Mouse (Mus musculus): Measurements from ENCODE around the gene Tmem198b. TPM values are rescaled to one million over a fixed set of nuclear protein-coding genes. Genes with fewer than 3 reads are reported as not detected.

The Tmem198b gene
- polyA plus RNA-seq, 2 experiments, result 1.5 to 2.1 TPM

GRCm38 (mm10) chr10:128801981-128802495 is 2.1 kb downstream of the Tmem198b start:
- no peak for DNase-seq (ENCODE audit: low read depth in 3 of 3, low spot score in 3 of 3)
- Histone ChIP-seq H3K27me3 (ENCODE audit: control insufficient read depth, insufficient read depth, low read length) (no peaks in the 10 kb centered on the region), H3K4me2 (ENCODE audit: low read depth) (no peak overlapping the region), H3K9me3 (ENCODE audit: control insufficient read depth, low read length) (no peaks in the 10 kb centered on the region), H3K27ac (no peak overlapping the region), H3K4me3 (ENCODE audit: insufficient read depth in 1 of 2, low read depth in 2 of 2, low read length in 2 of 2) (no peak overlapping the region), H3K4me1 (replicated peaks; ENCODE audit: control insufficient read depth in 2 of 2, insufficient read depth in 2 of 2, low read length in 1 of 2) (peaks cover 9 to 18% of the 10 kb centered on the region in 2 experiments), H3K36me3 (replicated peaks; ENCODE audit: control insufficient read depth, insufficient read depth, low read depth) (no peaks in the 10 kb centered on the region), H3K9ac (replicated peaks) (no peak overlapping the region)
- TF ChIP-seq CTCF (IDR thresholded peaks at IDR 0.05; ENCODE audit: low read depth), result no peak
- no peak for TF ChIP-seq EP300 (IDR thresholded peaks at IDR 0.05; ENCODE audit: low read depth)
- 81% methylated on average over 16 of the region's 16 CpGs for WGBS (ENCODE audit: insufficient replicate concordance)
- ATAC-seq (ENCODE audit: insufficient read depth), result no peak

- TF ChIP-seq EP300 (IDR thresholded peaks at IDR 0.05; ENCODE audit: low read depth) (no peak), CTCF (IDR thresholded peaks at IDR 0.05; ENCODE audit: low read depth) (no peak)
- no peaks in the 10 kb centered on the region for H3K9me3 ChIP-seq (ENCODE audit: control insufficient read depth, low read length)
- DNase-seq (ENCODE audit: low read depth in 3 of 3, low spot score in 3 of 3) (no peak), ATAC-seq (ENCODE audit: insufficient read depth) (no peak)
- no peak overlapping the region for H3K27ac ChIP-seq
- no peaks in the 10 kb centered on the region for H3K27me3 ChIP-seq (ENCODE audit: control insufficient read depth, insufficient read depth, low read length)
- 76% methylated on average over 8 of the region's 8 CpGs for WGBS (ENCODE audit: insufficient replicate concordance)
- no peak overlapping the region for H3K4me2 ChIP-seq (ENCODE audit: low read depth)
- no peak overlapping the region for H3K9ac ChIP-seq (replicated peaks)
- H3K4me3 ChIP-seq (ENCODE audit: insufficient read depth in 1 of 2, low read depth in 2 of 2, low read length in 2 of 2), result no peak overlapping the region
- H3K4me1 ChIP-seq (replicated peaks; ENCODE audit: control insufficient read depth in 2 of 2, insufficient read depth in 2 of 2, low read length in 1 of 2), result peaks cover 0 to under 1% of the 10 kb centered on the region in 2 experiments; a peak in 1 of 4 replicates
- H3K36me3 ChIP-seq (replicated peaks; ENCODE audit: control insufficient read depth, insufficient read depth, low read depth), result no peaks in the 10 kb centered on the region
Observed at GRCm38 (mm10) chr10:128798676-128799075, 5.5 kb downstream of the Tmem198b start.

- Histone ChIP-seq H3K4me3 (ENCODE audit: insufficient read depth in 1 of 2, low read depth in 2 of 2, low read length in 2 of 2) (no peak overlapping the region), H3K36me3 (replicated peaks; ENCODE audit: control insufficient read depth, insufficient read depth, low read depth) (no peaks in the 10 kb centered on the region), H3K4me2 (ENCODE audit: low read depth) (no peak overlapping the region), H3K27me3 (ENCODE audit: control insufficient read depth, insufficient read depth, low read length) (no peaks in the 10 kb centered on the region), H3K27ac (no peak overlapping the region), H3K9ac (replicated peaks) (no peak overlapping the region), H3K9me3 (ENCODE audit: control insufficient read depth, low read length) (no peaks in the 10 kb centered on the region), H3K4me1 (replicated peaks; ENCODE audit: control insufficient read depth in 2 of 2, insufficient read depth in 2 of 2, low read length in 1 of 2) (peaks cover 0 to 2% of the 10 kb centered on the region in 2 experiments; a peak in 1 of 4 replicates)
- ATAC-seq (ENCODE audit: insufficient read depth), result no peak
- WGBS (ENCODE audit: insufficient replicate concordance), result 83% methylated on average over 3 of the region's 3 CpGs
- TF ChIP-seq EP300 (IDR thresholded peaks at IDR 0.05; ENCODE audit: low read depth) (no peak), CTCF (IDR thresholded peaks at IDR 0.05; ENCODE audit: low read depth) (no peak)
- no peak for DNase-seq (ENCODE audit: low read depth in 3 of 3, low spot score in 3 of 3)
Observed at GRCm38 (mm10) chr10:128795581-128795980, 8.6 kb downstream of the Tmem198b start.

- Histone ChIP-seq H3K36me3 (replicated peaks; ENCODE audit: control insufficient read depth, insufficient read depth, low read depth) (no peaks in the 10 kb centered on the region), H3K27me3 (ENCODE audit: control insufficient read depth, insufficient read depth, low read length) (no peaks in the 10 kb centered on the region), H3K27ac (no peak overlapping the region), H3K4me1 (replicated peaks; ENCODE audit: control insufficient read depth in 2 of 2, insufficient read depth in 2 of 2, low read length in 1 of 2) (peaks cover 0 to 2% of the 10 kb centered on the region in 2 experiments; a peak in 1 of 4 replicates), H3K4me2 (ENCODE audit: low read depth) (no peak overlapping the region), H3K9me3 (ENCODE audit: control insufficient read depth, low read length) (no peaks in the 10 kb centered on the region), H3K9ac (replicated peaks) (no peak overlapping the region), H3K4me3 (ENCODE audit: insufficient read depth in 1 of 2, low read depth in 2 of 2, low read length in 2 of 2) (no peak overlapping the region)
- TF ChIP-seq CTCF (IDR thresholded peaks at IDR 0.05; ENCODE audit: low read depth), result no peak
- no peak for TF ChIP-seq EP300 (IDR thresholded peaks at IDR 0.05; ENCODE audit: low read depth)
- DNase-seq (ENCODE audit: low read depth in 3 of 3, low spot score in 3 of 3) (no peak), ATAC-seq (ENCODE audit: insufficient read depth) (no peak)
- 69% methylated on average over 5 of the region's 5 CpGs for WGBS (ENCODE audit: insufficient replicate concordance)
Observed at GRCm38 (mm10) chr10:128794391-128794790, 9.8 kb downstream of the Tmem198b start.

- WGBS (ENCODE audit: insufficient replicate concordance), result 78% methylated on average over 1 of the region's 1 CpGs
Observed at GRCm38 (mm10) chr10:128793258-128793657, 10.9 kb downstream of the Tmem198b start.

More at GRCm38 (mm10) chr10:128793258-128793657, 10.9 kb downstream of the Tmem198b start:
- no peak for TF ChIP-seq EP300 (IDR thresholded peaks at IDR 0.05; ENCODE audit: low read depth)
- Histone ChIP-seq H3K27ac (no peak overlapping the region), H3K4me2 (ENCODE audit: low read depth) (no peak overlapping the region), H3K9me3 (ENCODE audit: control insufficient read depth, low read length) (no peaks in the 10 kb centered on the region), H3K4me1 (replicated peaks; ENCODE audit: control insufficient read depth in 2 of 2, insufficient read depth in 2 of 2, low read length in 1 of 2) (peaks cover 0 to 2% of the 10 kb centered on the region in 2 experiments; a peak in 1 of 4 replicates), H3K4me3 (ENCODE audit: insufficient read depth in 1 of 2, low read depth in 2 of 2, low read length in 2 of 2) (no peak overlapping the region), H3K27me3 (ENCODE audit: control insufficient read depth, insufficient read depth, low read length) (no peaks in the 10 kb centered on the region), H3K9ac (replicated peaks) (no peak overlapping the region), H3K36me3 (replicated peaks; ENCODE audit: control insufficient read depth, insufficient read depth, low read depth) (no peaks in the 10 kb centered on the region)
- ATAC-seq (ENCODE audit: insufficient read depth) (no peak), DNase-seq (ENCODE audit: low read depth in 3 of 3, low spot score in 3 of 3) (no peak)

All from liver, embryonic 14.5 days (tissue).